Mouse (Mus musculus): ENCODE measurements around the gene Wbp2.

DNA sequence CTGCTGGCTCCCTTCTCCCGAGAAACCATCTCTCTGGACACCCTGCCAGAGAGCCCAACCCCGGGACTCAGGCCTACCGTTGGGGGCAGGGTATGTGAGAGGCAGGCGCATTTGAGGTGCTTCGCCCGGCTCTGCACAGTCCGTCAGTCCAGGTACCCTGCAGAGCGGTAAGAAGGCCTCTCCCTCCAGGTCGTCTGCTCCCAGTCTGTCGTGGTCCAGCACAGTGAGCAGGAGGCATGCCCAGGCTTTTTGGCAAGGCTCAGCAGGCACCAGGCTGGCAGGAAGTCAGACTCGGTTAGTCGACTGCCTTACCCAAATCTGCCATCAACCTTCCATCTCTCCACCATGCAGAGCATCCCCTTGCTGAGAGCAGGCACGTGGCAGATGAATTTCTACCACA is 23.2 kb downstream of the Wbp2 start:
- no peak for TF ChIP-seq CTCF (IDR thresholded peaks at IDR 0.05; ENCODE audit: borderline replicate concordance, control insufficient read depth, extremely low read depth, insufficient read depth, low read length, poor library complexity)
- no peak for TF ChIP-seq POLR2A (IDR thresholded peaks at IDR 0.05; ENCODE audit: control insufficient read depth, extremely low read depth, insufficient read depth, low read length, poor library complexity)

All from thymus, adult 2 months (tissue).